17 mouse cellular contexts compared by ENCODE assay signal in the genomic region with DNA sequence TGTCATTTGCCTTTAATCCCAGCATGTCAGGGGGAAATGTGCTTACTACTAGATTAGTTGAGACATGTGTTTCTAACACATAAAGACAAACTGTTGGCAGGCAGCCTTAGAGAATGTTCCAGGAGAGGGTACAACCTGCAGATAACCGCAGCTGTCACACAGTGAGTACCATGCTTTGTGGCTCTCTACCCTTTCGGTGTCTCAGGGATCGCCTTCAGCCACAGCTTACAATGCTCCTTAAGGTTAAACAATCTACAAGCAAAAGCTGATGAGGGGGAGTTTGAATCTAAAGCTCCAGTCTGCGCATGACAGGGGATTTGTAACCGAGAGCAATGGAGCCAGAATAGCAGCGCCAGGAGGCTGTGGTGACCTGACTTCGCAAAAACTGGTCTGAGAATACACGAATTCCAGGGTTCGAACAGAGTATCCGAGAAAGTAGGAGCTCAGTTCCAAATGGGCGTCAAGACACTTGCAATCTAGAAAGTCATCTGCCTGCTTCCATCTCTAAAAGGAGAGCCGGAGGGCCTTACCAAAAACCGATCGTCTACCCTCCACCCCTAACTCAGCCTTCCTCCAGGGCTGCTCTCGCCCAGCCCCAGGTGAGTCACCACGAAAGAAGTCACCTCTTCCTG. TPM values are rescaled to one million over a fixed set of nuclear protein-coding genes. Genes with fewer than 3 reads are reported as not detected.
A peak's percentile ranks its signal among the peaks of the same experiment; 100 is the strongest.
DNase-seq lines count a peak whose midpoint lies in the region.
"Had no signal": no experiment of that assay in that cellular context is flagged by ENCODE, and none has a peak within 500 bp of the region (broad histone marks: within the 10 kb centered on the region; RNA-seq: fewer than 3 reads in every experiment).

No protein-coding gene starts in this region.

- peaks cover 62% of the 10 kb centered on the region for H3K27me3 ChIP-seq in heart, embryonic 10.5 days (ENCODE audit: insufficient read depth, poor library complexity, severe bottlenecking)
- H3K27me3 ChIP-seq in embryonic facial prominence, embryonic 10.5 days (replicated peaks; ENCODE audit: low read depth, poor library complexity, severe bottlenecking) = peaks cover 85% of the 10 kb centered on the region

- no peaks in the 10 kb centered on the region for H3K9me3 ChIP-seq in heart, embryonic 10.5 days
- no peaks in the 10 kb centered on the region for H3K9me3 ChIP-seq in embryonic facial prominence, embryonic 10.5 days
- H3K9me3 ChIP-seq: heart, embryonic 12.5 days; limb, embryonic 12.5 days had no signal

- H3K4me1 ChIP-seq in heart, embryonic 10.5 days = peaks cover 5% of the 10 kb centered on the region; the same call in 1 of the 2 replicates
- H3K4me1 ChIP-seq in embryonic facial prominence, embryonic 10.5 days = peaks cover 8% of the 10 kb centered on the region; the same call in 1 of the 2 replicates
- H3K4me1 ChIP-seq: limb, embryonic 12.5 days had no signal

- H3K27ac ChIP-seq in heart, embryonic 10.5 days = no peak overlapping the region
- no peak overlapping the region for H3K27ac ChIP-seq in embryonic facial prominence, embryonic 10.5 days (replicated peaks)
- H3K27ac ChIP-seq: limb, embryonic 12.5 days; liver, embryonic 14.5 days had no signal

- H3K36me3 ChIP-seq in heart, embryonic 10.5 days = no peaks in the 10 kb centered on the region
- H3K36me3 ChIP-seq in embryonic facial prominence, embryonic 10.5 days (replicated peaks) = no peaks in the 10 kb centered on the region
- H3K36me3 ChIP-seq: heart, embryonic 12.5 days; limb, embryonic 12.5 days had no signal

- intact Hi-C loops in heart, postnatal 14 days (cut with DNase I) = no loop called here
- intact Hi-C loops in left cerebral cortex, postnatal 10 days (cut with DNase I) = no loop called here

- no peak for DNase-seq in heart, embryonic 10.5 days (ENCODE audit: low spot score)
- no peak for DNase-seq in heart, postnatal 14 days
- peak; percentile 3 for DNase-seq in thymus, postnatal 0 days (ENCODE audit: low spot score)
- no peak for DNase-seq in thymus, postnatal 4 days
- peak; percentile 18 for DNase-seq in embryonic facial prominence, embryonic 10.5 days (ENCODE audit: low spot score)
- DNase-seq in lung, adult 18-20 months = no peak
- DNase-seq in left cerebral cortex, postnatal 10 days (ENCODE audit: extremely low spot score in 1 of 2, low spot score in 2 of 2) = no peak
- DNase-seq: adrenal gland, postnatal 14 days; cerebellum, adult 2 months; heart, postnatal 4 days; kidney, adult 9 months; lung, postnatal 10 days; right cerebral cortex, postnatal 4 days had no signal

- H3K4me3 ChIP-seq in heart, embryonic 10.5 days = 0 out of 2 replicates have a peak overlapping the region, but pooled peaks have one; percentile 8
- no peak overlapping the region for H3K4me3 ChIP-seq in embryonic facial prominence, embryonic 10.5 days
- H3K4me3 ChIP-seq: heart, embryonic 12.5 days; limb, embryonic 12.5 days had no signal

- WGBS in heart, embryonic 10.5 days = 41% methylated on average over 16 of the region's 16 CpGs
- WGBS in embryonic facial prominence, embryonic 10.5 days = 40% methylated on average over 16 of the region's 16 CpGs

RNA-seq across cellular contexts. Expression of a gene that starts 45.2 kb away (rescaled TPM):
- 0.18 and 0.35 TPM in 2 replicates for polyA plus RNA-seq in heart, embryonic 10.5 days (2016; fragmentation: Nextera tagmentation; extraction: Ambion mirVana)
- under 1 TPM; 0.45 to 0.46 TPM for total RNA-seq in heart, postnatal 14 days (2021)
- polyA plus RNA-seq in thymus, postnatal 0 days (2015; fragmentation: Nextera tagmentation; extraction: Ambion mirVana) = 3.4 and 5.0 TPM in 2 replicates
- polyA plus RNA-seq in embryonic facial prominence, embryonic 10.5 days (2016; fragmentation: Nextera tagmentation; extraction: Ambion mirVana) = 1.0 and 1.3 TPM in 2 replicates
- 1 to 10 TPM; 1.9 to 3.4 TPM for total RNA-seq in left cerebral cortex, postnatal 10 days (2021)
- total RNA-seq: common myeloid progenitor, adult 5-6 weeks had no signal

Comparison
In these comparisons a context has a peak if more than half of its experiments do, and no peak if none do; other contexts are left out.
1. DNase-seq: peak in thymus, postnatal 0 days (single experiment) and embryonic facial prominence, embryonic 10.5 days (single experiment); none in heart, embryonic 10.5 days (single experiment), heart, postnatal 14 days (0 of 2), thymus, postnatal 4 days (single experiment), lung, adult 18-20 months (0 of 2) and left cerebral cortex, postnatal 10 days (0 of 2).